Mouse (Mus musculus) heart, postnatal 0 days (tissue): ENCODE results near the gene Gm37240. TPM values are rescaled to one million over a fixed set of nuclear protein-coding genes. Genes with fewer than 3 reads are reported as not detected.
A peak's percentile ranks its signal among the peaks of the same experiment; 100 is the strongest.

ENCODE experiments used
- ATAC-seq: fragments of 200-750 bp; cut with Nextera tagmentation; 2 replicates; pipeline ENCODE4 v1.8.0; 2017; ENCODE audit warnings: low read depth, moderate number of reproducible peaks, moderate library complexity; ENCODE audit not compliant: insufficient read depth
- DNase-seq: peaks from one replicate; pipeline ENCODE4 v3.0.0-alpha.2; 2016; ENCODE audit warnings: low spot score
- H3K27ac ChIP-seq: fragments of 300-500 bp; sonication (generic); 2 replicates; pipeline ENCODE4 v1.5.1; 2014; ENCODE audit warnings: low read depth, mild to moderate bottlenecking
- H3K27me3 ChIP-seq: fragments of 300-500 bp; sonication (generic); 2 replicates; pipeline ENCODE4 v1.6.1; 2014; ENCODE audit warnings: low read length, mixed read lengths; ENCODE audit not compliant: control insufficient read depth, insufficient read depth
- H3K36me3 ChIP-seq: fragments of 300-500 bp; sonication (generic); replicated peaks from 2 replicates; pipeline ENCODE4 v1.6.1; 2014; ENCODE audit warnings: low read length, mixed read lengths; ENCODE audit not compliant: control insufficient read depth, insufficient read depth
- H3K4me1 ChIP-seq: fragments of 300-500 bp; sonication (generic); 2 replicates; pipeline ENCODE4 v1.6.1; 2014; ENCODE audit warnings: antibody characterized with exemption; ENCODE audit not compliant: control insufficient read depth, insufficient read depth
- H3K4me2 ChIP-seq: fragments of 300-500 bp; sonication (generic); 2 replicates; pipeline ENCODE4 v1.6.1; 2014; ENCODE audit warnings: low read depth, mild to moderate bottlenecking, low read length, moderate library complexity
- H3K4me3 ChIP-seq: fragments of 300-500 bp; sonication (generic); 2 replicates; pipeline ENCODE4 v1.5.1; 2014; ENCODE audit warnings: low read depth, low read length
- H3K9ac ChIP-seq: fragments of 300-500 bp; sonication (generic); replicated peaks from 2 replicates; pipeline ENCODE4 v1.6.1; 2014; ENCODE audit warnings: low read depth, low read length, mixed read lengths
- H3K9me3 ChIP-seq: fragments of 300-500 bp; sonication (generic); replicated peaks from 2 replicates; pipeline ENCODE4 v1.6.1; 2016; ENCODE audit warnings: low read length; ENCODE audit not compliant: control insufficient read depth
- CTCF ChIP-seq: IDR thresholded peaks from 2 replicates; pipeline ENCODE4 v1.5.1; 2016; ENCODE audit warnings: antibody characterized with exemption, control low read depth, low read depth
- EP300 ChIP-seq: IDR thresholded peaks from 2 replicates; pipeline ENCODE4 v1.6.1; 2016; ENCODE audit warnings: antibody characterized with exemption, low read depth
- WGBS: fragments of 180-500 bp; shearing (Covaris S2); extraction: QIAGEN DNeasy Blood & Tissue Kit; methylation state at CpG from one replicate; pipeline ENCODE4 v1.1.7; 2014; 5-methylcytosine and 5-hydroxymethylcytosine counted together
- polyA plus RNA-seq: library from polyadenylated mRNA; unstranded; fragments of >200 nt; fragmentation: Nextera tagmentation; extraction: Ambion mirVana; gene quantifications from 2 replicates; pipeline ENCODE4 v1.2.1, GENCODE M21; 2015
- total RNA-seq: library from RNA; depleted of rRNA; stranded (reverse); fragments of >200 nt; gene quantifications from 2 replicates; pipeline ENCODE4 v1.2.3, GENCODE M21; 2014; ENCODE audit warnings: low replicate concordance

Gene Gm37240
- total and polyA plus RNA-seq, 2 experiments from 2014 or later = 21.7 to 72.1 TPM

- peaks cover 16% of the 10 kb centered on the region for H3K4me1 ChIP-seq
- peak overlapping the region; percentile 84 for H3K4me2 ChIP-seq
- peak overlapping the region; percentile 88 for H3K9ac ChIP-seq
- WGBS = under 1% methylated on average over 56 of the region's 60 CpGs
- no peaks in the 10 kb centered on the region for H3K9me3 ChIP-seq
- H3K36me3 ChIP-seq = 0 out of 2 replicates have a peak, but pooled peaks cover 7% of the 10 kb centered on the region
- DNase-seq = peak; percentile 98
- TF ChIP-seq CTCF = no peak
- TF ChIP-seq EP300 = peak; percentile 84; the same call in 1 of the 2 replicates
- no peaks in the 10 kb centered on the region for H3K27me3 ChIP-seq
- peak overlapping the region; percentile 92 for H3K27ac ChIP-seq
- peak; percentile 98 for ATAC-seq
- peak overlapping the region; percentile 97 for H3K4me3 ChIP-seq
Measured at GRCm38 (mm10) chr3:84814157-84814761, 1073.1 kb downstream of the Gm37240 start.

- H3K27ac ChIP-seq = peak overlapping the region; percentile 86
- no peaks in the 10 kb centered on the region for H3K27me3 ChIP-seq
- 2% methylated on average over 29 of the region's 29 CpGs for WGBS
- 0 out of 2 replicates have a peak, but pooled peaks cover under 1% of the 10 kb centered on the region for H3K36me3 ChIP-seq
- DNase-seq (no peak), ATAC-seq (peak; percentile 15; the same call in 1 of the 2 replicates)
- H3K9ac ChIP-seq = peak overlapping the region; percentile 78
- peak overlapping the region; percentile 83 for H3K4me2 ChIP-seq
- peak overlapping the region; percentile 97 for H3K4me3 ChIP-seq
- no peaks in the 10 kb centered on the region for H3K9me3 ChIP-seq
- peaks cover 16% of the 10 kb centered on the region for H3K4me1 ChIP-seq
- TF ChIP-seq CTCF = no peak
Measured at GRCm38 (mm10) chr3:84813436-84814156, 1073.7 kb downstream of the Gm37240 start.

- Histone ChIP-seq H3K9me3 (no peaks in the 10 kb centered on the region), H3K4me2 (no peak overlapping the region), H3K27ac (no peak overlapping the region), H3K9ac (no peak overlapping the region), H3K4me3 (no peak overlapping the region), H3K4me1 (peaks cover 7% of the 10 kb centered on the region), H3K27me3 (no peaks in the 10 kb centered on the region), H3K36me3 (no peaks in the 10 kb centered on the region)
- ATAC-seq (no peak), DNase-seq (no peak)
- TF ChIP-seq CTCF (no peak), EP300 (no peak)
Measured at GRCm38 (mm10) chr3:84810803-84811202, 1076.5 kb downstream of the Gm37240 start.

- Histone ChIP-seq H3K9me3 (no peaks in the 10 kb centered on the region), H3K36me3 (no peaks in the 10 kb centered on the region), H3K27me3 (no peaks in the 10 kb centered on the region), H3K9ac (no peak overlapping the region), H3K4me3 (no peak overlapping the region), H3K4me2 (no peak overlapping the region), H3K27ac (no peak overlapping the region), H3K4me1 (0 out of 2 replicates have a peak, but pooled peaks cover 3% of the 10 kb centered on the region)
- DNase-seq (no peak), ATAC-seq (no peak)
- no peak for TF ChIP-seq EP300
- TF ChIP-seq CTCF = no peak
Measured at GRCm38 (mm10) chr3:84808906-84809305, 1078.4 kb downstream of the Gm37240 start.

- DNase-seq (no peak), ATAC-seq (no peak)
- TF ChIP-seq EP300 (no peak), CTCF (no peak)
- no peaks in the 10 kb centered on the region for H3K27me3 ChIP-seq
- no peaks in the 10 kb centered on the region for H3K36me3 ChIP-seq
- H3K4me1 ChIP-seq = 0 out of 2 replicates have a peak, but pooled peaks cover under 1% of the 10 kb centered on the region
- H3K4me2 ChIP-seq = no peak overlapping the region
- H3K9me3 ChIP-seq = no peaks in the 10 kb centered on the region
- no peak overlapping the region for H3K9ac ChIP-seq
- no peak overlapping the region for H3K27ac ChIP-seq
- WGBS = 66% methylated on average over 3 of the region's 3 CpGs
- no peak overlapping the region for H3K4me3 ChIP-seq
Measured at GRCm38 (mm10) chr3:84807826-84808225, 1079.5 kb downstream of the Gm37240 start.
